Mouse (Mus musculus) liver, adult (tissue): ENCODE measurements around the gene Tbca.

Source experiments
- GATA4 ChIP-seq: IDR thresholded peaks from 2 replicates; pipeline ENCODE4 v1.6.1; 2014; ENCODE audit warnings: mild to moderate bottlenecking, low read length; ENCODE audit not compliant: insufficient replicate concordance

Gene Tbca

DNA sequence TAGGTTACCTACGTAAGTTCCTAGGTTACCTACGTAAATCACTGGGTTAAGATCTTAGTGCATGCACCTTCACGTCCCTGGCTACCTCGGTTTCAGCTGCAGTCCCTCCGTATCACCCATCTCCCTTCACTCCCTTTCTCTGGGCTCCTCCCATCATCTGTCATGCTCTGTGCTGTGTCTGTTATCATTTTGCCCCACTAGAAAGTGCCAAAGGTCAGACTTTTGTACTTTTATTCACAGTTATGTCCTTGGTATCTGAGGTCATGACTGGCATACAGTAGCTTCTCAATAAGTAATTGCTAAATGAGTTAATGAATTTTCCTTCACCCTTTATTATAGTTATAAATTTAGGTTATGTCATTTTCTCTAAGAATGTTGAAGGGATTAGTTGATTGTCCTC lies 37.7 kb downstream of the Tbca start:
- no peak for TF ChIP-seq GATA4

GRCm38 (mm10) chr13:94826986-94827385 lies 38.3 kb downstream of the Tbca start:
- no peak for TF ChIP-seq GATA4

DNA sequence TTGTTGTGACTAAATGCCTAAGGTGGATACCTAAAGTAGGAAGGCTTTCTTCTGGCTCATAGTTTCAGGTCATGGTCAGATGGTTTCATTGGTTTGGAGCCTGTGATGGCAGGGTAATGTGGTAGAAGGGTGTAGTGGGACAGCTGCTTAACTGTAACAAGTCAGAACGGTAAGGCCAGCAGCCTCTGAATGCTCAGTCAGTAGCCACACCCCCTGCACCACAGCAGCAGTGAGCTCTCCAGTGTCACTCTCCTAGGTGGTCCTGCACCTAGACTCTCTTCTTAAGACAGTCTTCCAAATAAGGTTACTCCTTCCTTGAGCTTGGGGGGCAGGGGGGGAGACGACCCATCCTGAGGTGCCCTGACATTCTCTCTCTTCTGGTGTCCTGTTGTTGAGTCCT lies 39.1 kb downstream of the Tbca start:
- no peak for TF ChIP-seq GATA4

GRCm38 (mm10) chr13:94838047-94838720 lies 49.5 kb downstream of the Tbca start:
- no peak for TF ChIP-seq GATA4

- no peak for TF ChIP-seq GATA4
These were observed 50.1 kb downstream of the Tbca start for GRCm38 (mm10) chr13:94838756-94839337.

- no peak for TF ChIP-seq GATA4
These were observed 54.5 kb downstream of the Tbca start for GRCm38 (mm10) chr13:94843236-94843635.

GRCm38 (mm10) chr13:94847870-94848269 lies 59.2 kb downstream of the Tbca start:
- TF ChIP-seq GATA4 = no peak

GRCm38 (mm10) chr13:94849351-94849750 lies 60.6 kb downstream of the Tbca start:
- no peak for TF ChIP-seq GATA4

- TF ChIP-seq GATA4 = no peak
These were observed 69.4 kb downstream of the Tbca start for GRCm38 (mm10) chr13:94858016-94858575.

GRCm38 (mm10) chr13:94859256-94859655 lies 70.5 kb downstream of the Tbca start:
- no peak for TF ChIP-seq GATA4

GRCm38 (mm10) chr13:94862491-94863230 lies 74.0 kb downstream of the Tbca start:
- no peak for TF ChIP-seq GATA4

- TF ChIP-seq GATA4 = no peak
These were observed 78.2 kb downstream of the Tbca start for GRCm38 (mm10) chr13:94866906-94867305.

DNA sequence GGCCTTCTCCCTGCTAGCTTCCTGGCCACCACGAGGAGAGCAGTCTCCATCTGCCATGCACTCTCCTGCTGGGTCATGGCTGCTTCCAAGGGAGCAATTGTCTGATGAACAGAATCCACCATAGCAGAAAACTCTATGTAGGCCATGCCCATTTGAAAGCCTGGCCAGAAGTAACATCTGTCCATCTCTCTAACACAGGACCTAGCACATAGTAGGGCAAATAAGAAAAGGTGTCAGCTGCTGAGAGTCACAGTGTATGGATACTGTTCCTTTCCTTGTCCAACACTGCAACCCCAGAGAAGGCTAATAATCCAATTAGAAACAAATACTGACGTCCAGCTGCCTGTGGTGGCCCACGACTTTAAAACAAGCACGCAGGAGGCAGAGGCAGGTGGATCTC lies 79.1 kb downstream of the Tbca start:
- TF ChIP-seq GATA4 = no peak

GRCm38 (mm10) chr13:94868478-94868950 lies 79.8 kb downstream of the Tbca start:
- no peak for TF ChIP-seq GATA4

- no peak for TF ChIP-seq GATA4
These were observed 80.8 kb downstream of the Tbca start for GRCm38 (mm10) chr13:94869541-94869940.

- TF ChIP-seq GATA4 = no peak
These were observed 81.4 kb downstream of the Tbca start for GRCm38 (mm10) chr13:94870071-94870460.
